Mouse (Mus musculus): ENCODE measurements around the gene Dzip1.

Gene Dzip1

DNA sequence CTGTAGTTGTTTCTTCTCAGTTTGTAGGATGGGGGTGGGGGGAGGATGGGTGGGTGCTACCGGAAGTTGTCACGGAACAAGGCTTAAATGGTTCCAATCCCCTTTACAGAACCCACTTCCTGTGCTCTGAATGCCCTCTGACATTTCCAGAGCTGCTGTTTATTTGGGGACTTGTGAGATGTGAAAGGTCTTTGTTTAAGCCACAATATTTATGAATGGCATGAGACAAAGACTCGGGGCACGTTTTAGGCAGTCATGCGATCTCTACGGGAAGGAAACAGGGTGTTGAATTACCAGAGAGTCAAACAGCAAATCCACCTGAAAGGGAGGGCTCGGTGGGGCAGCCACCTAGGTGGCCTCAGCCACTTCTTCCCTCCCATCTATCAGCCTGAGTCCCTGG lies 90.9 kb downstream of the Dzip1 start:
- peak; percentile 54 to 58 for DNase-seq (ENCODE audit: low spot score in 2 of 2)

DNA sequence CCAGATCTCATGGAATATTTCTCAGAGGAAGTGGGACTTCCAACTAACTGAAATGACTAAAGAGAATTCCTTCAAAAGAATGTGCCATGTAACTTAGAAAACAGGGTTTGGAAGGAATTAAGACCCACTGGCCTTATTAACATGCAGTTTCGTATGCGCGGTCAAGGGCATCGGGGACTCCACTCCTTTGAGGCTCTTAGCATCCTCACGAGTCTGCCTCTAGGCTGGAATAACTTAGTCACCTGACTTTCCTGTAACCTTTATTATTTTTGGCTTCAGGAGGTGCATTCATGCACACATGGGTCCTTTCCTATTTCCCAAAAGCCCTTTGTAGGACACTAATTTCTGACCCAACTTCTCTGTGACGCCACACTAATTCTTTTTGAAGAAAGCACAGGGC lies 92.0 kb downstream of the Dzip1 start:
- DNase-seq (ENCODE audit: low spot score in 2 of 2), result no peak

DNA sequence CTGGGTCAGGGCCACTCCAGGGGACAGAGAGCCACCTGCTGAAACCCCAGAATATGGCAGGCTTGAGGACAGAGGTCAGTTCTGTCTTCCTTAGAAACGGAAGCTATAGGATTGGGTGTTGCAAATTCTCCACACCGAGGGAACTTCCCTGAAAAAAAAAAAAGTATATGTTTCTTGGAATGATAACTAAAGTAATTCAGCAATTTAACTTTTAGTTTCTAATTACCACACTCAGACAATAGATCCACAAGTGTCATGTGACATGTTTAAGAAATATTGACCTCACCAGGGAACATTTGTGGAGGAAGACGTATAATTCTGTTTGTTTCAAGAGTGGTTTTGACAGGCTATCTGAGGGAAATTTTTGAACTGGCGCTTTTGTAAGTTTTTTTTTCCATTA lies 93.7 kb downstream of the Dzip1 start:
- DNase-seq (ENCODE audit: low spot score in 2 of 2), result no peak

DNA sequence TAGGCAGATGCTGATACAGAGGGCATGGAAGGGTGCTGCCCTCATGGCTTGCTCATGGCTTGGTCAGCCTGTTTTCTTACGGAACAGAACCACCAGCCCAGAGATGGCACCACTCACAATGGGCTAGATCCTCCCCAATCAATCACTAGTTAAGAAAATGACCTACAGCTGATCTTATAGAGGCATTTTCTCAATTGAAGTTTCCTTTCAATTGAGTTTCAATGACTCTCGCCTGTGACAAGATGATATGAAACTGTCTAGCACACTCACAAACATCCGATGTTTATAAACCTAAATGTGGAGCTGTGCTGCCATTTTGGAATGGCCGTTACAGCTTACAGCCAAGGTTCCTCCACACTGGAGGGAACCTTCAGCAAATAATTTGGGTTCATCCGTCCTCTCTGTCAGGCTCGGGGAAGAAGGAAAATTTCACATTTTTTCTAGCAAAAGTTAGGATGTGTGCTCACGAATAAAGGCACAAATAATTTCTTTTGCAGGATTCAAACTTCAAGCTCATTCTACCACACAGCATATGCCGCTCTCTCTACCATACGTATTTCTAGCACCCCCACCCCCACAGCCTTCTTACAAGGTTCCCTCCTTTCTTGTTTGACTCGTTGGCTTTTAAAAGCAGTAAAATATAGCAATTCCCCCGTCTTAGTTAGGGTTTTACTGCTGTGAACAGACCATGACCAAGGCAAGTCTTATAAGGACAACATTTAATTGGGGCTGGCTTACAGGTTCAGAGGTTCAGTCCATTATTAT lies 95.7 kb downstream of the Dzip1 start:
- DNase-seq (ENCODE audit: low spot score in 2 of 2), result no peak

DNA sequence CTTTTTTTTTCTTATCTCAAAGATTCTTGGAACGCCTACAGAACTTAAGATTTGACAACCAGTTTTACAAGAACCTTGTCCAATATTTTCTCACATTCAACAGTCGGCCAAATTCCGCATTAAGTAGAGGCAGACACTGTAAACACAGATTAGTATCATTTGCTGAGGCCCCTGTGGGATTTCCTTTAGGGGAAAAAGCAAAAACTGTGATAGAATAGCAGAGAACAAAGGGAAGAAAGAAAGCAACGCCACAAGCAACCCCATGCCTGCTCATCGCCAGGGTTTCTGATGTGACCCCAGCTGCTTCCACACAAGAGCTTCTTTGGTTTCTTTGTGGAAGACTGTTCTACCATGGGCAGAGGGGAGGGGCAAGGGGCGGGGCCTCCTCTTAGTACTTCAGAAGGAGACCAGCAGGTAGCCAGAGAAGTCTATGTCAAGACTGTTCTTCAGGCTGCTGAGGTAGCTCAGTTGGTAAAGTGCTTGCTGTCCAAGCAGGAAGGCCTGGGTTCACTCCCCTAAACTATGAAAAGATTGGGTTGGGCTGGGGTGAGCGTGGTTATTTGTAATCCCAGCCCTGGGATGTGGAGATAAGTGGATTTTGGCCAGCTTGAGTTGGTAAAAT lies 97.9 kb downstream of the Dzip1 start:
- DNase-seq (ENCODE audit: low spot score in 2 of 2), result no peak

DNA sequence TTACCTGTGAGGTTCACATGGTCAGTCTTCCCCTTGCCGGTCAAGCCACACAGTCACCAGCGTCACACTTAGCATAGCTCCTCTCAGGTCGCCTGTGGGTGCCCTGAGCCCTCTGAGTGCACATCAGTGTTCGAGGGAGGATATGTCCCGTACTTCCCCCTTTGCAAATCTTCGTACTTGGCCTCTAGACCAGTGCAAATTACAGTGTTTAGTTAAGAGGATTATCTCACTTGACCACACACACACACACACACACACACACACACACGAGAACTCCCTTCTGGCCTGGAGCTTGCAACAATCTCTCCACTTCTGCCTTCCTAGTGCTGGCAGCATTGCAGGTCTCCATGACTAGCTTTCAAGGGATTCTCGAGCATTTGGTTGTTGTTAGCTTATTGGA lies 98.9 kb downstream of the Dzip1 start:
- DNase-seq (ENCODE audit: low spot score in 2 of 2), result no peak
